ENCODE assay signal across 9 mouse cellular contexts in genomic region chr8:109359396-109360051, GRCm38 (mm10).
DNase-seq lines count a peak whose midpoint lies in the region; ATAC-seq and TF ChIP-seq lines count a peak whose summit lies in the region.
"Had no signal": no experiment of that assay in that cellular context is flagged by ENCODE, and none has a peak within 500 bp of the region (broad histone marks: within the 10 kb centered on the region; RNA-seq: fewer than 3 reads in every experiment).

No protein-coding gene starts in this region.

- no peaks in the 10 kb centered on the region for H3K36me3 ChIP-seq in embryonic facial prominence, embryonic 15.5 days
- no peaks in the 10 kb centered on the region for H3K36me3 ChIP-seq in hindbrain, postnatal 0 days (ENCODE audit: insufficient read depth, low read length)

- H3K9me3 ChIP-seq in embryonic facial prominence, embryonic 15.5 days (replicated peaks) = no peaks in the 10 kb centered on the region
- H3K9me3 ChIP-seq in hindbrain, postnatal 0 days (ENCODE audit: low read length) = no peaks in the 10 kb centered on the region

- no peak for ATAC-seq in embryonic facial prominence, embryonic 15.5 days (ENCODE audit: insufficient number of reproducible peaks, low FRiP score, low TSS enrichment, low read depth)
- ATAC-seq in hindbrain, postnatal 0 days = peak; percentile 63; the same call in 1 of the 2 replicates

- H3K4me2 ChIP-seq in embryonic facial prominence, embryonic 15.5 days (replicated peaks) = peak overlapping the region; percentile 47
- H3K4me2 ChIP-seq in hindbrain, postnatal 0 days (ENCODE audit: low read depth, low read length) = peak overlapping the region; percentile 57

- H3K9ac ChIP-seq in embryonic facial prominence, embryonic 15.5 days = no peak overlapping the region
- peak overlapping the region; percentile 43; the same call in 1 of the 2 replicates for H3K9ac ChIP-seq in hindbrain, postnatal 0 days (replicated peaks; ENCODE audit: low read length)

- no peak for TF ChIP-seq CTCF in hindbrain, postnatal 0 days (IDR thresholded peaks at IDR 0.05; ENCODE audit: low read depth)

- peaks cover 10% of the 10 kb centered on the region; the same call in 1 of the 2 replicates for H3K4me1 ChIP-seq in embryonic facial prominence, embryonic 15.5 days
- H3K4me1 ChIP-seq in hindbrain, postnatal 0 days (ENCODE audit: insufficient read depth, low read length) = peaks cover 6% of the 10 kb centered on the region

- no peaks in the 10 kb centered on the region for H3K27me3 ChIP-seq in embryonic facial prominence, embryonic 15.5 days
- no peaks in the 10 kb centered on the region for H3K27me3 ChIP-seq in hindbrain, postnatal 0 days (ENCODE audit: insufficient read depth, low read length)

- DNase-seq in left cerebral cortex, postnatal 4 days = peak; percentile 5
- no peak for DNase-seq in left cerebral cortex, adult 9 months (ENCODE audit: low spot score in 2 of 2)
- DNase-seq in hindbrain, postnatal 0 days (ENCODE audit: low spot score) = peak; percentile 58
- peak; percentile 55 for DNase-seq in retina, embryonic 14.5 days (ENCODE audit: low spot score)
- DNase-seq in urinary bladder, postnatal 4 days (ENCODE audit: low spot score in 2 of 2) = no peak
- DNase-seq in adrenal gland, adult 8-10 months = no peak
- DNase-seq: cerebellum, adult 11-12 months; liver had no signal

- H3K27ac ChIP-seq in embryonic facial prominence, embryonic 15.5 days (replicated peaks) = no peak overlapping the region
- H3K27ac ChIP-seq in hindbrain, postnatal 0 days = peak overlapping the region; percentile 82

- WGBS in embryonic facial prominence, embryonic 15.5 days = 35% methylated on average over 16 of the region's 16 CpGs
- WGBS in hindbrain, postnatal 0 days = 11% methylated on average over 16 of the region's 16 CpGs

- peak overlapping the region; percentile 21 for H3K4me3 ChIP-seq in embryonic facial prominence, embryonic 15.5 days (replicated peaks)
- H3K4me3 ChIP-seq in hindbrain, postnatal 0 days (ENCODE audit: low read length) = peak overlapping the region; percentile 1; the same call in 1 of the 2 replicates

- intact Hi-C loops in left cerebral cortex, postnatal 4 days (cut with DNase I) = loop anchor here (5.0 to 10.0 kb wide), 2 partner anchors 55 to 112 kb away; no protein-coding TSS in a partner anchor

Comparison
In these comparisons a context has a peak if more than half of its experiments do, and no peak if none do; other contexts are left out.
1. DNase-seq: peak in left cerebral cortex, postnatal 4 days (single experiment), hindbrain, postnatal 0 days (single experiment) and retina, embryonic 14.5 days (single experiment); none in left cerebral cortex, adult 9 months (0 of 2), urinary bladder, postnatal 4 days (0 of 2) and adrenal gland, adult 8-10 months (single experiment).